Mouse (Mus musculus): Measurements from ENCODE around the gene Msrb3.

- TF ChIP-seq CTCF (conservative IDR thresholded peaks at IDR 0.05; ENCODE audit: insufficient read depth, insufficient read length, low read depth, low read length), result no peak
- TF ChIP-seq POLR2A (IDR thresholded peaks at IDR 0.05; ENCODE audit: low read depth, low read length), result no peak
Observed at GRCm38 (mm10) chr10:120926156-120926555, 27.3 kb upstream of the Msrb3 start.

All from kidney, adult 2 months (tissue).